Mouse (Mus musculus) forebrain, embryonic 11.5 days (tissue): ENCODE measurements around the gene Ccdc134. TPM values are rescaled to one million over a fixed set of nuclear protein-coding genes. Genes with fewer than 3 reads are reported as not detected.

Experiments used
- ATAC-seq: fragments of 200-750 bp; cut with Nextera tagmentation; replicated peaks from 2 replicates; pipeline ENCODE4 v1.8.0; 2017; ENCODE audit warnings: moderate TSS enrichment; ENCODE audit not compliant: low FRiP score
- DNase-seq: peaks from one replicate; pipeline ENCODE4 v3.0.0-alpha.2; 2017; ENCODE audit warnings: low spot score
- H3K27ac ChIP-seq: fragments of 300-500 bp; sonication (generic); 2 replicates; pipeline ENCODE4 v1.5.1; 2014; ENCODE audit warnings: low read depth, low read length
- H3K27me3 ChIP-seq: fragments of 300-500 bp; sonication (generic); 2 replicates; pipeline ENCODE4 v1.6.1; 2014; ENCODE audit warnings: mild to moderate bottlenecking, low read length, mixed read lengths; ENCODE audit not compliant: control insufficient read depth, insufficient read depth
- H3K36me3 ChIP-seq: fragments of 300-500 bp; sonication (generic); 2 replicates; pipeline ENCODE4 v1.6.1; 2014; ENCODE audit warnings: mild to moderate bottlenecking, low read length, moderate library complexity, mixed read lengths; ENCODE audit not compliant: control insufficient read depth, insufficient read depth
- H3K4me1 ChIP-seq: fragments of 300-500 bp; sonication (generic); replicated peaks from 2 replicates; pipeline ENCODE4 v1.6.1; 2014; ENCODE audit warnings: low read length, mixed read lengths; ENCODE audit not compliant: control insufficient read depth, insufficient read depth
- H3K4me2 ChIP-seq: fragments of 300-500 bp; sonication (generic); 2 replicates; pipeline ENCODE4 v1.6.1; 2014; ENCODE audit warnings: low read depth, mild to moderate bottlenecking, low read length, moderate library complexity, mixed read lengths; ENCODE audit not compliant: severe bottlenecking
- H3K4me3 ChIP-seq: fragments of 300-500 bp; sonication (generic); 2 replicates; pipeline ENCODE4 v1.5.1; 2014; ENCODE audit warnings: low read depth, low read length
- H3K9ac ChIP-seq: fragments of 300-500 bp; sonication (generic); 2 replicates; pipeline ENCODE4 v1.6.1; 2014; ENCODE audit warnings: low read length
- H3K9me3 ChIP-seq: fragments of 300-500 bp; sonication (generic); 2 replicates; pipeline ENCODE4 v1.6.1; 2016; ENCODE audit warnings: low read length, mixed read lengths; ENCODE audit not compliant: control insufficient read depth
- WGBS: fragments of 180-500 bp; shearing (Covaris S2); extraction: QIAGEN DNeasy Blood & Tissue Kit; methylation state at CpG from one replicate; pipeline ENCODE4 v1.1.7; 2014; 5-methylcytosine and 5-hydroxymethylcytosine counted together
- polyA plus RNA-seq: library from polyadenylated mRNA; unstranded; fragments of >200 nt; fragmentation: Nextera tagmentation; extraction: Ambion mirVana; gene quantifications from 2 replicates; pipeline ENCODE4 v1.2.1, GENCODE M21; 2014

The Ccdc134 gene
- polyA plus RNA-seq, 1 experiment from 2014 or later: 25.5 TPM

- DNase-seq (no peak), ATAC-seq (no peak)
- H3K9ac ChIP-seq: no peak overlapping the region
- no peaks in the 10 kb centered on the region for H3K27me3 ChIP-seq
- peaks cover 8% of the 10 kb centered on the region; the same call in 1 of the 2 replicates for H3K4me1 ChIP-seq
- no peaks in the 10 kb centered on the region; the same call in 1 of the 2 replicates for H3K36me3 ChIP-seq
- 90% methylated on average over 7 of the region's 7 CpGs for WGBS
- no peak overlapping the region for H3K27ac ChIP-seq
- no peak overlapping the region for H3K4me3 ChIP-seq
- H3K4me2 ChIP-seq: no peak overlapping the region
- no peaks in the 10 kb centered on the region for H3K9me3 ChIP-seq
Observed at GRCm38 (mm10) chr15:82152435-82152834, 24.7 kb downstream of the Ccdc134 start.

- Histone ChIP-seq H3K36me3 (no peaks in the 10 kb centered on the region; the same call in 1 of the 2 replicates), H3K4me3 (no peak overlapping the region), H3K9me3 (no peaks in the 10 kb centered on the region), H3K27ac (no peak overlapping the region), H3K4me1 (no peaks in the 10 kb centered on the region; the same call in 1 of the 2 replicates), H3K27me3 (no peaks in the 10 kb centered on the region), H3K9ac (no peak overlapping the region), H3K4me2 (no peak overlapping the region)
- DNase-seq: no peak
- WGBS: 92% methylated on average over 6 of the region's 6 CpGs
- ATAC-seq: no peak
Observed at GRCm38 (mm10) chr15:82156298-82156697, 28.6 kb downstream of the Ccdc134 start.

GRCm38 (mm10) chr15:82156902-82157301 is 29.2 kb downstream of the Ccdc134 start:
- H3K4me1 ChIP-seq: no peaks in the 10 kb centered on the region; the same call in 1 of the 2 replicates

GRCm38 (mm10) chr15:82158243-82159035 is 30.7 kb downstream of the Ccdc134 start:
- H3K4me1 ChIP-seq: no peaks in the 10 kb centered on the region
- no peak overlapping the region for H3K4me3 ChIP-seq
- H3K9ac ChIP-seq: no peak overlapping the region
- 78% methylated on average over 17 of the region's 17 CpGs for WGBS
- H3K9me3 ChIP-seq: no peaks in the 10 kb centered on the region
- H3K36me3 ChIP-seq: no peaks in the 10 kb centered on the region; the same call in 1 of the 2 replicates
- no peak overlapping the region for H3K27ac ChIP-seq
- no peaks in the 10 kb centered on the region for H3K27me3 ChIP-seq
- ATAC-seq: no peak
- DNase-seq: no peak
- H3K4me2 ChIP-seq: no peak overlapping the region

More at GRCm38 (mm10) chr15:82156902-82157301, 29.2 kb downstream of the Ccdc134 start:
- no peak overlapping the region for H3K9ac ChIP-seq
- H3K36me3 ChIP-seq: no peaks in the 10 kb centered on the region; the same call in 1 of the 2 replicates
- no peak for DNase-seq
- no peaks in the 10 kb centered on the region for H3K27me3 ChIP-seq
- WGBS: 89% methylated on average over 10 of the region's 10 CpGs
- no peak overlapping the region for H3K4me3 ChIP-seq
- no peak overlapping the region for H3K27ac ChIP-seq
- ATAC-seq: no peak
- no peak overlapping the region for H3K4me2 ChIP-seq
- H3K9me3 ChIP-seq: no peaks in the 10 kb centered on the region

GRCm38 (mm10) chr15:82159471-82159870 is 31.7 kb downstream of the Ccdc134 start:
- no peaks in the 10 kb centered on the region for H3K9me3 ChIP-seq
- ATAC-seq (no peak), DNase-seq (no peak)
- no peak overlapping the region for H3K4me3 ChIP-seq
- no peaks in the 10 kb centered on the region for H3K4me1 ChIP-seq
- H3K27me3 ChIP-seq: no peaks in the 10 kb centered on the region
- no peak overlapping the region for H3K4me2 ChIP-seq
- H3K36me3 ChIP-seq: no peaks in the 10 kb centered on the region; the same call in 1 of the 2 replicates
- no peak overlapping the region for H3K9ac ChIP-seq
- no peak overlapping the region for H3K27ac ChIP-seq
- 88% methylated on average over 9 of the region's 9 CpGs for WGBS

GRCm38 (mm10) chr15:82160731-82161640 is 33.3 kb downstream of the Ccdc134 start:
- Histone ChIP-seq H3K27me3 (no peaks in the 10 kb centered on the region), H3K9me3 (no peaks in the 10 kb centered on the region), H3K36me3 (no peaks in the 10 kb centered on the region), H3K4me1 (no peaks in the 10 kb centered on the region), H3K4me2 (no peak overlapping the region), H3K27ac (no peak overlapping the region), H3K9ac (no peak overlapping the region), H3K4me3 (no peak overlapping the region)
- DNase-seq: no peak
- 85% methylated on average over 11 of the region's 11 CpGs for WGBS
- ATAC-seq: no peak

- Histone ChIP-seq H3K4me2 (no peak overlapping the region), H3K9ac (no peak overlapping the region), H3K4me1 (peaks cover 10% of the 10 kb centered on the region), H3K27me3 (no peaks in the 10 kb centered on the region), H3K36me3 (no peaks in the 10 kb centered on the region), H3K27ac (no peak overlapping the region), H3K9me3 (no peaks in the 10 kb centered on the region), H3K4me3 (no peak overlapping the region)
- DNase-seq (no peak), ATAC-seq (no peak)
- WGBS: 93% methylated on average over 12 of the region's 12 CpGs
Observed at GRCm38 (mm10) chr15:82161965-82162600, 34.4 kb downstream of the Ccdc134 start.

- Histone ChIP-seq H3K4me3 (no peak overlapping the region), H3K27ac (no peak overlapping the region), H3K4me2 (no peak overlapping the region), H3K36me3 (no peaks in the 10 kb centered on the region), H3K9me3 (no peaks in the 10 kb centered on the region), H3K9ac (no peak overlapping the region), H3K27me3 (no peaks in the 10 kb centered on the region), H3K4me1 (peaks cover 10% of the 10 kb centered on the region)
- WGBS: 88% methylated on average over 10 of the region's 10 CpGs
- no peak for DNase-seq
- no peak for ATAC-seq
Observed at GRCm38 (mm10) chr15:82163356-82164060, 35.8 kb downstream of the Ccdc134 start.
